Mouse (Mus musculus) hindbrain, embryonic 16.5 days (tissue): ENCODE data around the gene Ifna1. TPM values are rescaled to one million over a fixed set of nuclear protein-coding genes. Genes with fewer than 3 reads are reported as not detected.

Source experiments
- ATAC-seq: fragments of 200-750 bp; cut with Nextera tagmentation; 2 replicates; pipeline ENCODE4 v1.8.0; 2017; ENCODE audit warnings: moderate TSS enrichment, moderate library complexity
- H3K27ac ChIP-seq: fragments of 300-500 bp; sonication (generic); 2 replicates; pipeline ENCODE4 v1.5.1; 2014; ENCODE audit warnings: low read depth, mild to moderate bottlenecking, control low read depth, low read length, moderate library complexity
- H3K27me3 ChIP-seq: fragments of 300-500 bp; sonication (generic); replicated peaks from 2 replicates; pipeline ENCODE4 v1.6.1; 2014; ENCODE audit warnings: low read length; ENCODE audit not compliant: control insufficient read depth, insufficient read depth
- H3K36me3 ChIP-seq: fragments of 300-500 bp; sonication (generic); 2 replicates; pipeline ENCODE4 v1.6.1; 2014; ENCODE audit warnings: mild to moderate bottlenecking, low read length, moderate library complexity, mixed read lengths; ENCODE audit not compliant: control insufficient read depth, insufficient read depth
- H3K4me1 ChIP-seq: fragments of 300-500 bp; sonication (generic); 2 replicates; pipeline ENCODE4 v1.6.1; 2014; ENCODE audit warnings: low read depth, low read length; ENCODE audit not compliant: control insufficient read depth, insufficient read depth
- H3K4me2 ChIP-seq: fragments of 300-500 bp; sonication (generic); 2 replicates; pipeline ENCODE4 v1.6.1; 2014; ENCODE audit warnings: mild to moderate bottlenecking, low read length, control low read depth, moderate library complexity
- H3K4me3 ChIP-seq: fragments of 300-500 bp; sonication (generic); 2 replicates; pipeline ENCODE4 v1.5.1; 2014; ENCODE audit warnings: mild to moderate bottlenecking, low read length, control low read depth, moderate library complexity
- H3K9ac ChIP-seq: fragments of 300-500 bp; sonication (generic); 2 replicates; pipeline ENCODE4 v1.6.1; 2014; ENCODE audit warnings: low read depth, mild to moderate bottlenecking, control low read depth, low read length, moderate library complexity
- H3K9me3 ChIP-seq: fragments of 300-500 bp; sonication (generic); 2 replicates; pipeline ENCODE4 v1.6.1; 2014; ENCODE audit warnings: mild to moderate bottlenecking, low read length, moderate library complexity; ENCODE audit not compliant: control insufficient read depth
- WGBS: fragments of 180-500 bp; shearing (Covaris S2); extraction: QIAGEN DNeasy Blood & Tissue Kit; methylation state at CpG from one replicate; pipeline ENCODE4 v1.1.7; 2014; 5-methylcytosine and 5-hydroxymethylcytosine counted together
- polyA plus RNA-seq: library from polyadenylated mRNA; unstranded; fragments of >200 nt; fragmentation: Nextera tagmentation; extraction: Ambion mirVana; gene quantifications from 2 replicates; pipeline ENCODE4 v1.2.1, GENCODE M21; 2015

Ifna1 gene
- polyA plus RNA-seq, 1 experiment from 2014 or later, result not detected

DNA sequence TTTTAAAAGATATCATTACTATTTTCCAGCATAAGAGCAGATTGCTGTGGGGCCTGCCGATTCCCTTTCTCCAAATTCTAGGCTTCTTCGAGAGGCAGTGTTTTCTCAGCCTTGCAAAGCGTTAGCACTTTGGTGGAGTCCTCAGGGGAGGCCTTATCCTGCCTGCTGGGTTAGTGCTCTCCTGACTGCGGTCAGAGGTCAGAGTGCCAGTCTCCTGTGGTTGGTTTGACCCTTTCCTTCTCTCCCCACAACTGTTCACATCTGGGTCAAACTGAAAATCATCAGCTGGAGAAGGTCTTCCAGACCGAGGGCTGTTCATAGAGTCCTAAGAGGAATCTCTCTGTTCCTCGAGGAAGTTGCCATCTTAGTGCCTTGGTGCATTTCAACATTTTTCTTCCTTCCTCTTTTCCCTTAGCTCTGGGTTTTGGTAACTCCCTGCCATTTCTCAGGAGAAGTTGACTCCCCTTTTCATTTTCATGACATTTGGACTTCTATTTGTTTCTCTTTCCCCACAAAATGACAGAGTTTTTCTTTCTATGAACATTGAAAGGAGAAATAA lies 15.2 kb downstream of the Ifna1 start:
- H3K4me3 ChIP-seq, result no peak overlapping the region
- no peak overlapping the region for H3K9ac ChIP-seq
- ATAC-seq, result no peak
- WGBS, result 60% methylated on average over 6 of the region's 6 CpGs
- H3K27ac ChIP-seq, result no peak overlapping the region
- H3K4me1 ChIP-seq, result peaks cover 2% of the 10 kb centered on the region
- no peaks in the 10 kb centered on the region for H3K9me3 ChIP-seq
- no peaks in the 10 kb centered on the region; the same call in 1 of the 2 replicates for H3K27me3 ChIP-seq
- H3K4me2 ChIP-seq, result no peak overlapping the region
- no peaks in the 10 kb centered on the region for H3K36me3 ChIP-seq

DNA sequence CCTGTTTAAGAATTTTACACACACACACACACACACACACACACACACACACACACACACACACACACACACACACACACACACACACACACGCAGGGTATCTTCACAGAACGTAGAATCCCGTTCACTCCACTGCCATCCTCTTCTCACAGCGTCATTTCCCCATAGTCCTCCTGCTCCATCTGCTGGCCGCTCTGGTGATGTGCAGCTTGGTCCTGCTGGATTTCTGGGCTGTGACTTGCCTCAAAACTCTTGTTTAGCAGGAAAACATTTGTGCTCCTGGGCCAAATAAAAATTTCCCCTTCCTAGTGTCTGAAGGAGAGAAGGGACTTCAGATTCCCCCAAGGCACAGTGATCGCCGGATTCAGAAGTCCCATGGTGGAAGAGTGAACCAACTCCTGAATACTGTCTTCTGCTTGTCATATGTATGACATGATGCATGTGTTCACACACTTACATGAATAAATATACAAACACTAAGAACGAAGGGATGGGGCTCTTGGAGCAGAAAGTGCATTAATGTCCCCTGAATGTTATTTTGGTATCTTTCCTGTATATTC lies 17.6 kb downstream of the Ifna1 start:
- peak overlapping the region; percentile 52 for H3K4me3 ChIP-seq
- H3K4me2 ChIP-seq, result peak overlapping the region; percentile 94
- 1% methylated on average over 8 of the region's 8 CpGs for WGBS
- H3K36me3 ChIP-seq, result no peaks in the 10 kb centered on the region
- H3K9ac ChIP-seq, result peak overlapping the region; percentile 53; the same call in 1 of the 2 replicates
- no peaks in the 10 kb centered on the region; the same call in 1 of the 2 replicates for H3K27me3 ChIP-seq
- no peaks in the 10 kb centered on the region for H3K9me3 ChIP-seq
- peak; percentile 80 for ATAC-seq
- no peak overlapping the region for H3K27ac ChIP-seq
- peaks cover 2% of the 10 kb centered on the region for H3K4me1 ChIP-seq

DNA sequence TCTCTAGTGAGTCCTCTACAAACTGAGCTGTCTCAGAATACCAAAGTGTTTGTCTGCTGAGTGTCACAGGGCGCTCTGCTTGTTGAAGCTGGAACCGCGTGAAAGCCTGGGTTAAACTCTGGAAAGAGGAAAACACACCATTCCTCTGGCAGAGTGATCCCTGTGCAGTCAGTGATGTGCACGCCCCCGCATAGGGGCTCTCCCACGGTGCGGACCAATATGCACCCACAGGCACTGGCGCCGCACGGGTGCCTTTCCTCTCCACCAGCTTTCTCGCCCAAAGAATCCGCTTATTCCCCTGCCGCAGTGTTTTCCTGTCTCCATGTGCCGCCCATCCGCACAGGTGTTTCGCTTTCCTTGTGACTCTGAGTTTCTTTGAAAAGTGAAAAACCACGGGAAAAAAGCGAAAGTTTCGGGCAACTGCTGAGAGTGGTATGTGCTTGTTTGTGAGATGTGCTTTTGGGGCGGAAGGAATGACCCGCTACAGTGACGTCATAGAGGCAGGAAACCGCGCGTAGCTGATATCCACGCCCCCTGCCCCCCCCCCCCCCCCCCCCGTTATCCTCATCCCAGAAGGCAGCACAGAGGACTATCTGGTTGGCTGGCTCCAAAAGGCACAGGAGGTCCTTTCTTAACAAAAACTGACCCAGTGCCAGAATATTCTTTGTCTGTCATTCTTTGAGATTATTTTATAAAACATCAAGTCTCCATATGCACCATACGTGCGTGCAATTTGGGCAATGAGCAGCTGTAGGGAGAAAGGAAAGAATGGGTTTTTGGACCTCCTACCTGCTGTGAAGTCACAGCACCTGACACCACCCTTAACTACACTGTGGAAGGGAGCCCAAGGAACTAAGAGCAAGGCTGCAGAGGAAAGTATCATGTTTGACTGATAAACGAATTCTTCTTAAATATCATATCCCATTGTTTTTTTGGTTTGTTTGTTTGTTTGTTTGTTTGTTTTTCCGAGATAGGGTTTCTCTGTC lies 18.3 kb downstream of the Ifna1 start:
- H3K36me3 ChIP-seq, result no peaks in the 10 kb centered on the region
- WGBS, result 7% methylated on average over 31 of the region's 31 CpGs

DNA sequence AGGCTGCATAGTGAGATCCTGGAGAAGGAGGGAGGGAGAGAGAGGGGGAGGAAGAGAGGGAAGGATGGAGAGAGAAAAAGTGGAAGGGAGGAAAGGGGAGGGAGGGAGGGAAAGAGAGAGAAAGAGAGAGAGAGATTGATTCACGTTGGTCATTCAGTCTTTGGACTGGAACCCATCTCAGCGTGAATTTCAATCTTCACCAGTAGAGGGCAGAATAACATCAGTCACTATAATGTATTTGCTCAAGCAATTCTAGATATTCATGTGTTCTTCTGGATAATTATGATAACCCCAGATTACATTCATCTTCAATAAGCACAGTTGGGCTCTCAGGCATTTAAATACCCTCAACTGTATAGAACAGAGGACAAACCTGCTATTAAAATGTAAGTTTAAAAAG lies 22.8 kb downstream of the Ifna1 start:
- H3K9me3 ChIP-seq, result no peaks in the 10 kb centered on the region
- H3K4me1 ChIP-seq, result no peaks in the 10 kb centered on the region; the same call in 1 of the 2 replicates
- no peak overlapping the region for H3K4me2 ChIP-seq
- H3K27ac ChIP-seq, result no peak overlapping the region
- WGBS, result 0% methylated on average over 2 of the region's 2 CpGs
- H3K9ac ChIP-seq, result no peak overlapping the region
- no peaks in the 10 kb centered on the region for H3K36me3 ChIP-seq
- H3K27me3 ChIP-seq, result no peaks in the 10 kb centered on the region; the same call in 1 of the 2 replicates
- no peak for ATAC-seq
- no peak overlapping the region for H3K4me3 ChIP-seq

More for the DNA sequence above, 18.3 kb downstream of the Ifna1 start:
- H3K9me3 ChIP-seq, result no peaks in the 10 kb centered on the region
- H3K9ac ChIP-seq, result peak overlapping the region; percentile 53
- H3K27ac ChIP-seq, result no peak overlapping the region
- ATAC-seq, result peak; percentile 74
- H3K27me3 ChIP-seq, result no peaks in the 10 kb centered on the region; the same call in 1 of the 2 replicates
- peak overlapping the region; percentile 94 for H3K4me2 ChIP-seq
- peak overlapping the region; percentile 52 for H3K4me3 ChIP-seq
- peaks cover 2% of the 10 kb centered on the region for H3K4me1 ChIP-seq

DNA sequence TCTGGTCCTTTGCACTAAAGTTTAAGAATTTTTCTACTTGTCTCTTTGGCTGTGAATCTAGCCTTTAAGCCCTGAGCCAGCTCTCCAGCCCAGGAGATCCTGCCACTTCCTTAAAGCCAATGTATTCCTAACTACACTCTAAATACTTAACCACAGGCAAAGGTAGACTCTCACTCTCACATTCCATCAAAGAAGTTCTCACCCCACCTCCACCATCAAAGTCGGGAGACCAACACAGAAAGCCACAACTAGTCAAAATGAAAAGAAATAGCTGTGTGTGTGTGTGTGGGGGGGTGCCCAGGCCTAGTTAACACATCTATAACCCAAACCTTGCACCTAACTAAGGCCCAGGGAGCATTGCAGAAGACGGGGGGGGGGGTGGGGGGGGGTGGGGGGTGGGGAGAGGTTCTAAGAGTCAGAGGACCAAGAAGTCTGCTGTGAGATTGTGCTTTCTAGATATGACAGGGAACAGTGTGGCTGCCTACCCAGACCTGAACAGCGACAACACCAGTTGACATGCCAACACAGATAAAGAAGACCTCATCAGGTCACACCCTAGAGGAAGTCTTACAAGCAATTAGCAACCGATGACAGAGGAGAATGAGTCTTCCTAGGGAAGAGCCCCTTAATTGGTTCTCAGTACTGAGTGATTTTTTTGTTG lies 25.7 kb downstream of the Ifna1 start:
- no peak for ATAC-seq
- no peaks in the 10 kb centered on the region for H3K4me1 ChIP-seq

DNA sequence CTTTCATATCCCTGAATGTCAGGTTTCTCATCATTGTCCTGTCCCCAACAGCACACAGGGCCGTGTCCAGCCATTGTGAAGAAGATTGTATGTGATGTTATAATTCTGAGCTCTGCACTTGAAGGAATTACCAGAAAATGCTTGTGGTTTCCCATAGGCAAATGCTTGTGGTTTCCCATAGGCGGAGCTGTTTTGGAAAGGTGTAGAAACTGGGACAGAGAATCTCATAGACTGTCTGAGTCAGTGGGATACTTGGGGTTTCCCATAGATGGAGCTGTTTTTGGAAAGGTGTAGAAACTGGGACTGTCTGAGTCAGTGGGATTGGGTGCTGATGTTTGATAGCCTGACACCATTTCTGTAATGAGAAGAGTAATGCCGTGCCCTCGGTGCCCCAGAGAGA lies 26.6 kb downstream of the Ifna1 start:
- 82% methylated on average over 4 of the region's 4 CpGs for WGBS

More for the DNA sequence above, 25.7 kb downstream of the Ifna1 start:
- Histone ChIP-seq H3K36me3 (no peaks in the 10 kb centered on the region), H3K4me2 (no peak overlapping the region), H3K9ac (no peak overlapping the region), H3K27ac (no peak overlapping the region), H3K4me3 (no peak overlapping the region), H3K27me3 (no peaks in the 10 kb centered on the region; the same call in 1 of the 2 replicates), H3K9me3 (no peaks in the 10 kb centered on the region)
- WGBS, result 63% methylated on average over 4 of the region's 4 CpGs

DNA sequence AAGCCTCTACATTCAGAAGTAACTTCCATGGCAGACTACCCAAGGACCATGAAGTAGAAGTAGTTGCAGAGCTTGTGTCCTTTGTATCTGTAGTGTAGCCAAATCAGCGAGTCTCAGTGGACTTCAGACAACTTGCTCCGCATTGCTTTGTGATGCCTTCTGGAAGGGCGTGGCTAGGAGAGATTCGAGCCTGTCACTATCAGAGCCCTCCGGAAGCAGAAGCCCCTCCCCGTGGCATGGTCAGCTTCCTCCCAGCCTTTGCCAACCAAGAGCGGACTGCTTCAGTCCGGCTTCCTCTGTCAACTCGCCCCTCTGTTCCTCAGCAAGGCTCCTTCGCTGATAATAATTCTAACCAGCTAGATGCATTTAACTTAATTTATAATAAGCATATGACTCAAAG lies 28.4 kb downstream of the Ifna1 start:
- Histone ChIP-seq H3K9me3 (no peaks in the 10 kb centered on the region), H3K36me3 (no peaks in the 10 kb centered on the region), H3K4me1 (no peaks in the 10 kb centered on the region), H3K27ac (no peak overlapping the region), H3K27me3 (no peaks in the 10 kb centered on the region), H3K4me2 (no peak overlapping the region), H3K9ac (no peak overlapping the region), H3K4me3 (no peak overlapping the region)
- ATAC-seq, result no peak
- WGBS, result 45% methylated on average over 10 of the region's 10 CpGs

More for the DNA sequence above, 26.6 kb downstream of the Ifna1 start:
- H3K4me1 ChIP-seq, result no peaks in the 10 kb centered on the region
- no peak overlapping the region for H3K27ac ChIP-seq
- H3K4me2 ChIP-seq, result no peak overlapping the region
- no peaks in the 10 kb centered on the region for H3K9me3 ChIP-seq
- H3K9ac ChIP-seq, result no peak overlapping the region
- no peak overlapping the region for H3K4me3 ChIP-seq
- H3K36me3 ChIP-seq, result no peaks in the 10 kb centered on the region
- no peaks in the 10 kb centered on the region for H3K27me3 ChIP-seq
- ATAC-seq, result no peak

DNA sequence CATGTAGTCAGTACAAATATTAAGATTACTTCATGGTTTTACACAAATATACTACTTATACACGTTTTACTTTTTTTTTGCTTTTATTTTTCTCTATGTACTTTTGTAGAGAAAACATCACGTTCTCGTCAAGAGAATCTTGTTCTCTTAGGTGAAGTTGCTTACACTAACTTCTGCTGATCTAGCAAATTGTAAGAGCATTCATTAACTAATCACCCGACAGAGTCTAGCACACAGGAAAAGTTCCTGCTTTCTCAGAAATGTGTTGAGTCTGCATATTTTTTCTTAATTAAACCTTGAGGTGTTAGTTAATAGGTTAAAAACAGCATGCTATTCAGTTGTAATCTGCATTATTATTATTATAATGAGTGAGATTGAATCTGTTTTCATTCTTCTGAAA lies 28.9 kb downstream of the Ifna1 start:
- Histone ChIP-seq H3K4me2 (no peak overlapping the region), H3K9ac (no peak overlapping the region), H3K36me3 (no peaks in the 10 kb centered on the region), H3K27me3 (no peaks in the 10 kb centered on the region), H3K9me3 (no peaks in the 10 kb centered on the region), H3K4me1 (no peaks in the 10 kb centered on the region), H3K4me3 (no peak overlapping the region), H3K27ac (no peak overlapping the region)
- no peak for ATAC-seq
- WGBS, result 73% methylated on average over 4 of the region's 4 CpGs
